Mouse (Mus musculus) urinary bladder, postnatal 25 days (tissue): ENCODE measurements around the gene Wipf1.
A peak's percentile ranks its signal among the peaks of the same experiment; 100 is the strongest.
"Not testable (repeated sequence)": the region's sequence is repeated elsewhere in the genome, so short reads cannot be mapped to it uniquely, and the experiment has no call there.

Experiments
- DNase-seq: peaks from one replicate; pipeline ENCODE4 v3.0.0; 2022; ENCODE audit warnings: low spot score

Gene Wipf1

GRCm38 (mm10) chr2:73506337-73506736, 23.2 kb downstream of the Wipf1 start:
- DNase-seq, result not testable (repeated sequence)

GRCm38 (mm10) chr2:73502863-73503429, 26.6 kb downstream of the Wipf1 start:
- DNase-seq, result no peak

DNA sequence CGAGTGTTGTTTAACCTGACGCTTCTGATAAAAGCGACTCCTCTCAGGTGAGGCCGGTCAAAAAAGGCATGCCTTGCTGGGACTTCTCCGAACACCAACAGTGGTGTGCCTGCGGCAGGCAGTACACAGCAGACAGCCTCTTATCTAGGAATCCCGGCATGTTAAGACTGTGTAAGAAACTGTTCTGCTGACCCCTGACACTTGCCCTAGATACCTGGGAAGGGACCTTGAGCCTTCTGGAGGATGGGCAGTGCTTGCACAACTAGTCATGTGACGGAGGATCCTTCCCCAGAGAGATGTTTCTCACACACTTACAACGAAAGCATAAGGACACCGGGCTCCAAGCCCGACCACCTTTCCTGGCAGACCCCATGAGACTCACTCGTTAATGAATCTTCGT, 28.7 kb downstream of the Wipf1 start:
- no peak for DNase-seq

DNA sequence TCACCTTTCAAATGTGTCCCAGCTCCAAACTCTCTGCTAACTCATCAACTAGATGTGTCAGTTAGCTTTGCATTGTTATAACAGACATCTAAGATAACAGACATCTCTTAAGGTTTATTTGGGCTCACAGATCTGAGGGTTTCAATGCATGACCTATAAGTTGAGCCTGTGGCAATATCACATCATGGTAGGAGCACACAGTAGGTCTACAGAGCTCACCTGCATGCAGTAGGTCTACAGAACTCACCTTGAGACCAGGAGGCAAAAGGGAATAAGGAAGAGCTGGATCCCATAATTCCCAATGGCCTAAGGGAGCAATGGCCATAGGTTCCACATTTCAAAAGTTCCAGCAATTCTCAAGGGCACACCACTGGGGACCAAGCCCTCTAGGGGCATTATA, 31.2 kb downstream of the Wipf1 start:
- DNase-seq, result no peak

- no peak for DNase-seq
Measured at GRCm38 (mm10) chr2:73497572-73497971, 32.0 kb downstream of the Wipf1 start.

DNA sequence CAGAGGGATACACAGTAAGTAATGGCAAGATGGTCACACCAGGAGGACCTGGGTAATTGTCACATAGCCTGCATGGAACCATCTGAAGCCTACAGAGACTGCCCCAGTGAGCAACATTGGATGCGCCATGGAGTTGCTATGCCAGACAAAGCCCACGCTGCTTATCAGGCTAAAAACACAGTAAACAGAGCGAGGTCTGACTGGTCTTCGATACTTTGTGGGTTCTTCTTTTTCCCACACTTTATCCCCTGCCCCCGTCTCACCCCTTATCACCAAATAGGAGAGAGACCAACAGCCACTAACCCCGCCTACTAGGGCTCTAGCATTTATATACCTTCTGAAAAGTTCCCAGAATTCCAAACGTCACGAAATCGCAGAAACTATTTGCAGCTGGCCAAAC, 32.6 kb downstream of the Wipf1 start:
- DNase-seq, result no peak

- DNase-seq, result no peak
Measured at GRCm38 (mm10) chr2:73496329-73496685, 33.2 kb downstream of the Wipf1 start.

DNA sequence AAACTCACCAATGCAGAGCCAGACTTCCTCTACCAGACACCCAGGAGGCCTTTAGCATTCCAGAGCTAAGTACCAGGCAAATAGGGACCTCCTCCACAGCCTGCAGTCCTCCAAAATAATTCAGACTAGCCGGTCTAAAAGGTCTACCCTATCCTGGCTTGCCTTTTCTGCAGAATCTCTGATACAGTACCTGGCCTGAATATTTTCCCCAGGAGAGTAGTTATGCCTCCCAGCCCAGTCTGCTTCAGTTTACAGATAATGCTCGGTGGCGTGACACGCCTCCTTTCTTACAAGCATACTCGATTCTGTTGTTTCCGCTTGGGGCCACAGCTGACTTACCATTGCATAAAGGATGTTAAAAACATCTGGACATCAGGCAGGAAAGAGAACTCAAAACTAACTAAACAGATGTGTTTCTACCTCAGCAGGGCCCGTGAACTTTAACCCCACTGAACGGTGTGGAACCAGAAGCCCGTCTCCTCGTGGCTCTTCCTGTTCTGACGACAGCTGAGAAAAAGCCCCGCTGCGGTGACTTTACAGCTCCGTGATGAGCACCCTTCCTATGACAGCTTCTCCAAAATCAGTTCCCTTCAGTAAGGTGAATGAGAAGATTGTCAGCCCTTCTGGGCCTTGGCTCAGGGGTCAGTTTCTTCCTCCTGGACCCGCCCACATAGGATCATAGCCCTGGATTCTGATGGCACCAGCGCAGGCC, 33.8 kb downstream of the Wipf1 start:
- no peak for DNase-seq

DNA sequence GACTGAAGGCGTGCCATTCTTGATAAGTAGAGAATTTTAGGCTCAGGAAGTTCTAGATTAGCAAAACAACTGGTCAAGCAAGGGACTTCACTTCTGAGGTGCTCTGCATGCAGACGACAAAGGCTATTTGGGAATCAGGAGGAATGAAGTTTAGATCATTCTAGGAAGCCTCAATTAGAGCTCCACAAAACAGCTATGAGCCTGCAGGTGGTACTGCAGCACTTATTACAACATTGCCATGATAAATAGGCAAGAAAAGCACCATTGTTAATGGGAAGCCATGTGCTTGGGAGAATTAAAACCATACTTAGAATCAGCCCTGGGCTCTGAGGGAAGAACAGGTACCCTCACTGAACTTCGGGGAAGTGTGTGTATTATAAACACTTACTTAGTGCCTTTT, 36.0 kb downstream of the Wipf1 start:
- DNase-seq, result no peak

DNA sequence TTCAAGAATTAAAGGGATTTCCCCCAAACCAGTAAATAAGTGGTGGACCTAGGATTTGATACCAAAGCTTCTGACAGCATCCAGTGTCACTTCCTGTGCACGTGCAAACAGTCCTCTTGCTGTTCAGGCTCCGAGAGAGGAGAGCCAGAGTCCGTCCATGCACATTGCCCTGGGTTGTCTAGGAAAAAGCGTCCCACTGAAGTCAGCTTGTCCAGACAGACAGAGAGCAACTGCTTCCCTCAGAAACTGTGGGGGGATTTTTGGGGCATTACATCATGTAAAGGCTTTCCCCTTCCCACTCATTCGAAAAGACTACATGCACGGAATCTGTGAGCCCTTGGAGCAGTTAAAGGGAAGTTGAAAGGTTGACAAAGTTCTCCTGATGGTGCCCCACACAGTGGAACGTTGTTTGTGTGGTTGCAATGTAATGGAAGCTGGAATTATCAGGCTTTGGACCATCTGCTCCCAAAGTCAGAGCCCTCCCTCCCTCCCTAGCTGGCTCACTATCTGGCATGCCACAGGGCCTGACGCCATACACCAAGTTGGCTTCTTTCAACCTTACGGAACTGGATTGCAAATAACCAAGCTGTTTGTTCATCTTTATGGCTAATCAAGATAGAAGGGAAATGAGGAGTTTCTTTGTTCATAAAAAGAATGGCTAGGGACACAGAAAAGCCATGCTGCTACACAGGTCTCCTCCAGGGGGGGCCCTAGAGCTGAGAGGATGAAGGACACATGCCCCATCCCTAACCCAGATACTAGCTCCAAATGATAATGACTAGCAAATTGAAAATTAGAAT, 37.9 kb downstream of the Wipf1 start:
- DNase-seq, result peak; percentile 51

DNA sequence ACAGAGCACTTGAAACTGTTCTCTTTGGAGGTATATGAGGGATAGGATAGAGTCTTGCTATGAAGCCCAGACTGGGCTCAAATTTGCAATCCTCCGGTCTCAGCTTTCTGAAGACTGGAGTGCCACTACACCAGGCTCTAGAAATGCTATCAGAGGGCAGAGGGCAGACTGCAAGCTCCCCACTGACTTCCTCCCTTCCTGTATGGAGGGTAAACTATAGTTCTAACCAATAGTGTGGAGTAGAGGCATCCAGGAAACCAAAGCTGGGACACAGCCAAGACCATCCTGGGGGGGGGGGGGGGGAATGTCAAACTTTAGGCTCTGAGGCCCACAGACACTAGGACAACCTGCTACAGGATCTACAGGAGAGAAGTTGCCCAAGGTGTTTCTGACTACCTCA, 39.1 kb downstream of the Wipf1 start:
- DNase-seq, result no peak

DNA sequence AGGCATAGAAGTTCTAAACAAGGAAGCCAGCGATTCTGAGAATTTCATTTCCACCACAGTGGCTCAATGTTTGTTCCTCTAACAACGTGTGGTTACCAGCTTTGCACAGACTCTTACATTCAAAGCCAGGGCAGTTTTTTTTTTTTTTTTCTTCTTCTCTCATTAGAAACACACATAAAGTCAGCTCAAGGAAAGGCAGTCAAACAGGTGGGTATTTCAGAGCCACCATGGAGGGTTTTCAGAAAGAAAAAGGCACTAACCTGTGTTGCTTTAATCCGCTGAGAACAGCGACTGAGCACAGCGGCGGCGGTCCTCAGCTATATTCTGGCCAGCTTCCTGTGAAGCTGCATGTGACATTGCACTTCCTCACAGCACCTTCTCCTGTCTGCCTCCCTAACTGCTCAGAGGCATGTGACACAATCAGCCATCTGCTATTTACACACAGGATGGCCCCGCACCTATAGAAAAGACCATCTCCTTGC, 43.4 kb downstream of the Wipf1 start:
- DNase-seq, result no peak

DNA sequence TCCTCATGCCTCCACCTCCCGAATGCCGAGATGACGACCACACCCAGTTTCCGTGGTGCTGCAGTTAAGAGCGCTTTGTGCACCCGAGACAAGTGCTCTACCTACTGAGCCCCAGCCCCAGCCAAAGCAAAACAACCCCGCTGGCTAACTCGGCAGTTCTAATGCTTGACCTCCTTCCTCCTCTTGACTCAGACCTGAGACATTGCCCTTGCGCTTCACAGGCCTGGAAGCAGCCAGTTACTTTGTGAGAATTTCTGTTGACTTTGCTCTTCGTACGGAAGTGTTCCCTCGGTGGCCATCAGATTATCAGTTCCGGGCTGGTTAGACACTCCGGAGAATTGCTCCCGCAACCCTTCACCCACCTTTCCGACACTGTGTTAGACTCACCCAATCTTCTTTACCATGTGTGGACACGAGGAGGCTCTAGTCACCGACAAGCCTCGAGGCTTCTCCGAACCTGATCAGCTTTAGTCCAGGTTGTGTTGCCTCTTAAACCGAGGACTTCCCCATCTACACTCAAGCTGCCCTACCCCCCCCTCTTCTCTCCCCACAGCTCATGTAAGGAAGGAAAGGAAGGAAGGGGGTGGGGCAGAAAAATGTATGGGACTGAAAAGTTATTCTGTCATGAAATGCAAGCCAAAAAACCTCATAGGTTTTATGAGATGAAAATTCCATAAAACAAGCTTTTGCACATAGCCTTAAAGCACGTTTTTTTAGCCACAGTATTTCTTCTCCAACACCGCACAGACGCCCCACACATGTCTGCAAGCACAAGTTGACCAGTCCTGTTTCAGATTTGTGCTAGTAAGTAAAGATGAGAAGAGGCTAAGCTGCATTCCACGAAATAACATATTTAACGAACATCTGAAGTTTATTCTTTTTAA, 44.1 kb downstream of the Wipf1 start:
- DNase-seq, result no peak

DNA sequence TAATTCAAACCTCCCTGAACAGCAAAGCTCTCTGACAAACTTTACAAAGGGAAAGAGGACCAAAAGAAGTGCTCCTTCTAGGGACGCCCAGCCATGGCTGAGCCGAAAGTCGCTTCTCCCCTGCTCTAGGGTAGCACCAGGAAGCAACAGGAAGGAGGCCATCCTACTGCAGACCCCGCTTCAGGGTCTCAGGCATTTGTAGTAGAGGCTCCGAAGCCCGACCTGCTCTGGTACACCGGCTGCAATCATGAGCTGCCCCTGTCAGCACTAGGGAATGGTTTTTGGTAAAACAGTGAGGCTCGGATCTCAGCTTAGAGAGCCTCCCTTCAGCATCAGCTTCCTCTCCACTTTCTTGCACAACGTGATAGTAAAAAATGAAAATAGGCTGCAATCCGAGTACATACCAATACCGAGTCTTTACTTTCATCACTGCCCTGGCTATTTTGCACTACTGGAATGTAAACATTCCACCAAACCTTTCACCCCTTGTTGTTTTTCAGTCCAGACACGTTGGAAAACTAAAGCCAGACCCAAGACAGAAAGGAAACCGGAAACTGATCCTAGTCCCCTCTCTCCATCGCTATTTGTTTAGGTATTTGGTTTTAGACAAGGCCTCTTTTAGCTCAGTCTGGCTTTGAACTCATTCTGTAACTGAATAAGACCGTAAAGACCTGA, 44.8 kb downstream of the Wipf1 start:
- DNase-seq, result no peak

GRCm38 (mm10) chr2:73478805-73479204, 50.7 kb downstream of the Wipf1 start:
- DNase-seq, result no peak

GRCm38 (mm10) chr2:73477501-73477900, 52.0 kb downstream of the Wipf1 start:
- no peak for DNase-seq

DNA sequence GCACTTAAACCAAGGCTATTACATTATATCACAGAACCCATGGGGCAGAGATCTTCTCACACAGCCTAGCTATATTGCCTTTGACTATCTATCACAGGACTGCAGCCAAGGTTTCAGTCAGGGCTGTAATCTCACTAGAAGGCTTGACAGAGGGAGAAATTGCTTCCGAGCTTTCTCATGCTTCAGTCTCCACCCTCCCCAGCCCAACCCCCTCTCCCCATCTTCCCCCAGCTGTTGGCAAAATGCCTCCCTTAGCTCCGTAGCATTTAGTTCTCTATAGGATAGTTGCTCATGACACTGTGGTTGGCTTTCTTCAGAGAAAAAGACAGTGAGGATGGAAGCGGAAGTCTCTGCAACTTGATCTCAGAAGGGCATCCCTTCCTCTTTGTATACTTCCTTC, 54.0 kb downstream of the Wipf1 start:
- no peak for DNase-seq

- no peak for DNase-seq
Measured at GRCm38 (mm10) chr2:73472130-73472529, 57.4 kb downstream of the Wipf1 start.

DNA sequence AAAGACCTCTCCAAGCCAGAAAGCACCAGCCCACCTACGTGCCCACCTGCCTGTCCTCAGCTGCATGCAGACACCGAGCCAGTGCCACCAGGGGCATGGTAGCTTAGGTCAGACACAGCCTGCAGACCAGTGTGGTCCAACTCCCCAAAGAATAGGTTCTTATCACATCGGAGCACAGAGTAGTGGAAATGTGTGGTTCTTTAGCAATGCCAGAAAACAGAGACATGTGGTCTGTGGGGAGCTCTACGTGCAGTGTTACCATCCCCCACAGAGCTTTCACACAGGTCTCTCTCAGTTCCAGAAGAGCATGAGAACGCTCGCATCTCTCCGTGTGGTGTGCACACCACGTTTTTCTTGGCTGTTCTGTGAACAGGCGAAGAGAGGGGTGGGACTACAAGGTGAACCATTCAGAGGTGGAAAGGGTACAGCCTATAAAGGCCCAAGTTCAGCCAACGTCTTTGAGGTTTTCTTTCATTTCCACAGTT, 59.3 kb downstream of the Wipf1 start:
- no peak for DNase-seq

- no peak for DNase-seq
Measured at GRCm38 (mm10) chr2:73469552-73469951, 60.0 kb downstream of the Wipf1 start.

DNA sequence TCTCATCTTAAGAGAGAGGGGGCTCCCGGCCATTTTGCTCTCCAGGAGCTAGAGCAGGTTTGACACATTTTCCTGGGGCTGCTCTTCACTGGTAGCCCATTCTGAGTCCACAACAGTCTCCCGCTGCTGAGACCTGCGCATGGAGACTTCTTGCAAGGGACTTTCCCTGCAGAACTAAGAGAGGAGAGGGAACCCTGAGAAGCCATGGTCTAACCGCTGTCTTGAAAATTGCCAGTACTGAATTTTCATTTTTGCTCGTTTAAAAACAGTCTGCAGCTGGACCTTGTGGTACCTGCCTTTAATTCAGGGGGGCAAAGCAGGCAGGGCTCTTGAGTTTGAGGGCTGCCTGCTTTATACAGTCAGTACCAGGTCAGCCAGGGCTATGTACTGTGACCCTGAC, 60.5 kb downstream of the Wipf1 start:
- DNase-seq, result no peak
